Comparison of ENCODE assay signal across 13 mouse cellular contexts in the genomic region with DNA sequence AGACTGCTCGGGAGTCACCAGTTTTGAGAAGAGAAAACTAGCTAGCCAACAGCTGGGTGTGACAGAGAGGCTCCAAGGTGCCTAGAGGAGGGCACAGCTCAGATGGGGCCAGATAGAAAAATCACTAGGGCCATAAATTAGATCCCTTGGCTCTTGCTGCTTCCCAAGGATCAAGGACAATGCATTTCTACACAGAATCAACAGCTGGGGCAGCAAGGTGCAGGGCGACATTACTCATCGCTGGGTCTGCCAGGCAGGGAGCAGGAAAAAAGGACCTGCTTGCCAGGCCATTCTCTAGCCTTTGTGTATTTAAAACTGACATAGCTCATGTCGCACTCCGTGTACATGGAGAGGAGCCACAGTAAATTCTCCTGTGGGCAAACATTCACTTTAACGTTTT.
"Had no signal": no experiment of that assay in that cellular context is flagged by ENCODE, and none has a peak within 500 bp of the region (broad histone marks: within the 10 kb centered on the region; RNA-seq: fewer than 3 reads in every experiment).

No protein-coding gene starts in this region.

- DNase-seq: kidney, adult 2 months; kidney, postnatal 25 days; liver; liver, embryonic 13.5 days; liver, postnatal 0 days; midbrain, embryonic 14.5 days; right cerebral cortex, adult 18-20 months; right cerebral cortex, postnatal 25 days; thymus, adult 18-20 months; thymus, postnatal 14 days had no signal

- H3K9ac ChIP-seq: limb, embryonic 12.5 days; liver, embryonic 13.5 days; liver, postnatal 0 days; neural tube, embryonic 15.5 days had no signal

- ATAC-seq: liver, postnatal 0 days had no signal

- H3K9me3 ChIP-seq: limb, embryonic 12.5 days; liver, embryonic 13.5 days; neural tube, embryonic 15.5 days had no signal

- H3K4me3 ChIP-seq: left cerebral cortex, adult 2 months; limb, embryonic 12.5 days; liver, embryonic 13.5 days; neural tube, embryonic 15.5 days had no signal

- H3K27me3 ChIP-seq: limb, embryonic 12.5 days; liver, embryonic 13.5 days had no signal

- H3K27ac ChIP-seq: left cerebral cortex, adult 2 months; limb, embryonic 12.5 days; liver, embryonic 13.5 days; neural tube, embryonic 15.5 days had no signal

- H3K4me1 ChIP-seq: liver, embryonic 13.5 days had no signal

- H3K4me2 ChIP-seq: limb, embryonic 12.5 days; liver, embryonic 13.5 days; neural tube, embryonic 15.5 days had no signal

- H3K36me3 ChIP-seq: liver, embryonic 13.5 days; neural tube, embryonic 15.5 days had no signal
